Mouse (Mus musculus): ENCODE measurements around the gene Rora.

DNA sequence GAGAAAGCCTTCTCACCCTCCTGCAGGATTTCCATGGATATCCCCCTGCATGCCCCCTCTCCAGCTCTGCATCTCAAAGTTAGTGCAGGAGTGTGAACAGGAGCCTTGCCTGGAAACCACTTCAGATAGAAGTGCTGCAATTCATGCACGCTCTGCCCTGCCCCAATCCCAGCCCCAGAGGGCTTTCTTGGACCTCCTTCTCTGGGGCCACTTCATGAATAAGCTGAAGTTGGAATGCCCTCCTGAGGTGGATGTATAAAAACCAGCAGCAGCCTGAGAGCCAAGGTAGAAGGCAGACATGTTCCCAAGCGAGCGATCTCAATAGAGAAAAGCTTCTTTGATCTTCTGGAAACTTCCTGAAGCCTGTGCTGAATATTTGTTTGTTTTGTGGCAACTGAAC is 572.8 kb downstream of the Rora start:
- no peak for TF ChIP-seq CTCF (IDR thresholded peaks at IDR 0.05; ENCODE audit: low read depth, low read length)
- no peak for TF ChIP-seq POLR2A (IDR thresholded peaks at IDR 0.05; ENCODE audit: extremely low read depth, insufficient read depth, low read length)
